10 mouse cellular contexts compared by ENCODE assay signal in the genomic region with DNA sequence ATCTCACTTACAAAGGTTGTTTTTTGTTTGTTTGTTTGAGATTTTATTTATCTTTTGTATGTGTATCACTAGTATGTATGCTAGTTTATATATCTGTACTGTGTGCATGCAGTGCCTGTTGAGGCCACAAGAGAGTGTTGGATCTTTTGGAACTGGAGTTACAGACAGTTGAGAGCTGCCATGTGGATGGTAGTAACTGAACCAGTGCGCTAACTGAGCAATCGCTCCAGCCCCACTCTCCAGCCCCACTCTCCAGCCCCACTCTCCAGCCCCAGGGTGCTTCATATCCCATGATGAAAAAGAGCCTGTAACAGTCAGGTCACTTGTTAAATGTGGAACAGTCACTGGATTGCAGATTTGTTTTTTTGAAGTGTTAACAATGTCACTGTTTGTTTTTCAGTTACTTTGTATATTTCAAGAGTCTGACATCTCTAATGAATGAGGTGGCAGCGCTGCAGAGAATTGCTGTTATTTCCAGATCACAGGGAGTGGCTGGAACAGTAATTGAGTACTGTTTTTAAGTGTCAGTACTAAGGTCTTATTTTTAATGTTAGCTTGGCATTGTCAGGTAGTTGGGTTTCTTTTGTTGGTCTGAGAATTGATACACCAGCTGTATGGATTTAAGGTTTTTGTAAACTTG. TPM values are rescaled to one million over a fixed set of nuclear protein-coding genes. Genes with fewer than 3 reads are reported as not detected.
A peak's percentile ranks its signal among the peaks of the same experiment; 100 is the strongest.
DNase-seq lines count a peak whose midpoint lies in the region; ATAC-seq and TF ChIP-seq lines count a peak whose summit lies in the region.
"Had no signal": no experiment of that assay in that cellular context is flagged by ENCODE, and none has a peak within 500 bp of the region (broad histone marks: within the 10 kb centered on the region; RNA-seq: fewer than 3 reads in every experiment).

No protein-coding gene starts in this region.

- peaks cover 94% of the 10 kb centered on the region for H3K79me2 ChIP-seq in CH12.LX (replicated peaks; ENCODE audit: control insufficient read depth, extremely low read depth, insufficient read depth, poor library complexity, severe bottlenecking)

- no peak; the same call in 1 of the 2 replicates for TF ChIP-seq RAD21 in CH12.LX (IDR thresholded peaks at IDR 0.05; ENCODE audit: low read depth, low read length)

- in situ Hi-C loops in CH12.LX (cut with MboI; ENCODE audit: low pct_ligation_motif_present, low pct_unique_long_range_greater_than_20kb, low sequenced_read_pairs) = no loop called here

- H3K9ac ChIP-seq in hindbrain, embryonic 16.5 days (ENCODE audit: low read depth, low read length) = no peak overlapping the region
- H3K9ac ChIP-seq in CH12.LX (ENCODE audit: insufficient read depth, low read depth) = no peak overlapping the region
- H3K9ac ChIP-seq in lung, postnatal 0 days (replicated peaks; ENCODE audit: low read depth) = no peak overlapping the region
- H3K9ac ChIP-seq: embryonic facial prominence, embryonic 15.5 days had no signal

- no peak overlapping the region for H3K27ac ChIP-seq in hindbrain, embryonic 10.5 days
- no peak overlapping the region for H3K27ac ChIP-seq in hindbrain, embryonic 16.5 days (ENCODE audit: low read depth, low read length)
- no peak overlapping the region for H3K27ac ChIP-seq in CH12.LX (ENCODE audit: insufficient read depth, low read depth)
- H3K27ac ChIP-seq in lung, postnatal 0 days (ENCODE audit: low read length) = peak overlapping the region; percentile 38; the same call in 1 of the 2 replicates

- no peak overlapping the region for H3K4me2 ChIP-seq in hindbrain, embryonic 16.5 days (ENCODE audit: low read length)
- peak overlapping the region; percentile 29; the same call in 1 of the 2 replicates for H3K4me2 ChIP-seq in CH12.LX (ENCODE audit: insufficient read depth, low read depth, poor library complexity, severe bottlenecking)
- 0 out of 2 replicates have a peak overlapping the region, but pooled peaks have one; percentile 51 for H3K4me2 ChIP-seq in lung, postnatal 0 days (replicated peaks; ENCODE audit: low read depth, low read length)

- DNase-seq in hindbrain, embryonic 10.5 days (ENCODE audit: low spot score) = no peak
- DNase-seq in CH12.LX (ENCODE audit: extremely low read depth) = no peak
- peak; percentile 70 for DNase-seq in lung, postnatal 0 days (ENCODE audit: low spot score)
- DNase-seq in ovary, postnatal 10 days (ENCODE audit: low spot score) = no peak
- DNase-seq in cerebellum, postnatal 14 days = no peak
- DNase-seq in heart, adult 9 months (ENCODE audit: low spot score in 2 of 2) = no peak
- DNase-seq: thymus, postnatal 14 days had no signal

- H3K36me3 ChIP-seq in hindbrain, embryonic 10.5 days = peaks cover 13% of the 10 kb centered on the region
- no peaks in the 10 kb centered on the region for H3K36me3 ChIP-seq in hindbrain, embryonic 16.5 days (ENCODE audit: control insufficient read depth, insufficient read depth, low read length)
- H3K36me3 ChIP-seq in CH12.LX (replicated peaks in 1 of 2; ENCODE audit: control insufficient read depth in 1 of 2, insufficient read depth in 1 of 2, low read length in 1 of 2) = peaks cover 0 to 30% of the 10 kb centered on the region in 2 experiments
- H3K36me3 ChIP-seq in lung, postnatal 0 days (ENCODE audit: insufficient read depth, low read length) = no peaks in the 10 kb centered on the region

- H3K4me1 ChIP-seq in hindbrain, embryonic 10.5 days (replicated peaks) = peaks cover 36% of the 10 kb centered on the region
- H3K4me1 ChIP-seq in hindbrain, embryonic 16.5 days (ENCODE audit: control insufficient read depth, insufficient read depth, low read depth, low read length) = peaks cover 24% of the 10 kb centered on the region
- peaks cover 6 to 47% of the 10 kb centered on the region in 2 experiments; a peak in 3 of 4 replicates for H3K4me1 ChIP-seq in CH12.LX (ENCODE audit: control insufficient read depth in 1 of 2, insufficient read depth in 2 of 2)
- H3K4me1 ChIP-seq in lung, postnatal 0 days (ENCODE audit: insufficient read depth, low read depth, low read length) = peaks cover 7% of the 10 kb centered on the region; the same call in 1 of the 2 replicates

- no peaks in the 10 kb centered on the region for H3K9me3 ChIP-seq in hindbrain, embryonic 10.5 days
- no peaks in the 10 kb centered on the region for H3K9me3 ChIP-seq in hindbrain, embryonic 16.5 days (ENCODE audit: control insufficient read depth, low read length)
- H3K9me3 ChIP-seq in CH12.LX (replicated peaks; ENCODE audit: low read length) = no peaks in the 10 kb centered on the region
- H3K9me3 ChIP-seq in lung, postnatal 0 days (ENCODE audit: low read length) = no peaks in the 10 kb centered on the region
- H3K9me3 ChIP-seq: embryonic facial prominence, embryonic 15.5 days had no signal

- H3K4me3 ChIP-seq in hindbrain, embryonic 10.5 days = peak overlapping the region; percentile 14; the same call in 1 of the 2 replicates
- H3K4me3 ChIP-seq in hindbrain, embryonic 16.5 days (ENCODE audit: low read length) = no peak overlapping the region
- no peak overlapping the region for H3K4me3 ChIP-seq in CH12.LX (replicated peaks in 1 of 3; ENCODE audit: low read depth in 2 of 3, low read length in 2 of 3, poor library complexity in 1 of 3)
- H3K4me3 ChIP-seq in lung, postnatal 0 days (ENCODE audit: low read depth, low read length) = no peak overlapping the region

- 86% methylated on average over 3 of the region's 3 CpGs for WGBS in hindbrain, embryonic 10.5 days
- 53% methylated on average over 3 of the region's 3 CpGs for WGBS in hindbrain, embryonic 16.5 days
- 23% methylated on average over 3 of the region's 3 CpGs for WGBS in lung, postnatal 0 days

- no peaks in the 10 kb centered on the region for H3K27me3 ChIP-seq in hindbrain, embryonic 10.5 days (ENCODE audit: insufficient read depth, poor library complexity, severe bottlenecking)
- H3K27me3 ChIP-seq in hindbrain, embryonic 16.5 days (replicated peaks; ENCODE audit: control insufficient read depth, insufficient read depth, low read length) = no peaks in the 10 kb centered on the region
- H3K27me3 ChIP-seq in CH12.LX (replicated peaks) = no peaks in the 10 kb centered on the region
- H3K27me3 ChIP-seq in lung, postnatal 0 days (replicated peaks; ENCODE audit: insufficient read depth, low read length) = no peaks in the 10 kb centered on the region
- H3K27me3 ChIP-seq: embryonic facial prominence, embryonic 15.5 days had no signal

- no peak for TF ChIP-seq POLR2A in CH12.LX (IDR thresholded peaks at IDR 0.05; ENCODE audit: low read depth, low read length)

- no peak for TF ChIP-seq EP300 in CH12.LX (IDR thresholded peaks at IDR 0.05; ENCODE audit: low read length)
- 0 out of 2 replicates have a peak, but pooled peaks have one; percentile 23 for TF ChIP-seq EP300 in lung, postnatal 0 days (IDR thresholded peaks at IDR 0.05)

- dilution Hi-C loops in CH12.LX (cut with MboI; ENCODE audit: extremely low pct_ligation_motif_present, extremely low pct_unique_long_range_greater_than_20kb, low sequenced_read_pairs) = no loop called here

- peak in 1 of 2 experiments; percentile 17; a peak in 2 of 4 replicates for TF ChIP-seq CTCF in CH12.LX (conservative IDR thresholded peaks at IDR 0.05 in 1 of 2, IDR thresholded peaks at IDR 0.05 in 1 of 2; ENCODE audit: low read depth in 2 of 2, low read length in 2 of 2)
- peak; percentile 51 for TF ChIP-seq CTCF in lung, postnatal 0 days (IDR thresholded peaks at IDR 0.05)

- no peak for ATAC-seq in hindbrain, embryonic 16.5 days
- ATAC-seq in common myeloid progenitor, adult 5-6 weeks (replicated peaks; ENCODE audit: low read depth, poor library complexity, severe bottlenecking) = peak; percentile 17; the same call in 1 of the 2 replicates
- ATAC-seq in lung, postnatal 0 days = peak; percentile 51

TF ChIP-seq in CH12.LX, 34 proteins besides CTCF, POLR2A, EP300 and RAD21:
- no peak for TF ChIP-seq SMC3 (IDR thresholded peaks at IDR 0.05; ENCODE audit: low read depth, low read length)
- no peak for TF ChIP-seq ETS1 (conservative IDR thresholded peaks at IDR 0.05; ENCODE audit: low read depth, low read length)
- TF ChIP-seq ZKSCAN1 (IDR thresholded peaks at IDR 0.05; ENCODE audit: borderline replicate concordance, low read depth, low read length) = no peak
- TF ChIP-seq MYC (IDR thresholded peaks at IDR 0.05; ENCODE audit: low read depth, low read length) = no peak
- no peak for TF ChIP-seq ELF1 (IDR thresholded peaks at IDR 0.05; ENCODE audit: low read depth, low read length)
- TF ChIP-seq IRF4 (IDR thresholded peaks at IDR 0.05; ENCODE audit: low read depth, low read length) = no peak
- no peak for TF ChIP-seq RCOR1 (conservative IDR thresholded peaks at IDR 0.05; ENCODE audit: low read depth, low read length)
- TF ChIP-seq NELFE (IDR thresholded peaks at IDR 0.05; ENCODE audit: low read depth, low read length) = no peak
- no peak for TF ChIP-seq HCFC1 (IDR thresholded peaks at IDR 0.05; ENCODE audit: low read depth, low read length)

RNA-seq across cellular contexts. Expression of gene Msl2, which starts 6.3 kb away (rescaled TPM):
- 3.7 and 4.5 TPM in 2 replicates for polyA plus RNA-seq in hindbrain, embryonic 10.5 days (2016; fragmentation: Nextera tagmentation; extraction: Ambion mirVana)
- 2.6 and 2.7 TPM in 2 replicates for polyA plus RNA-seq in hindbrain, embryonic 16.5 days (2015; fragmentation: Nextera tagmentation; extraction: Ambion mirVana)
- total RNA-seq in CH12.LX (2012; rRNA removed) = 15.5 and 18.6 TPM in 2 replicates
- 18.7 and 19.7 TPM in 2 replicates for total RNA-seq in CH12.LX (2014; rRNA removed)
- polyA plus RNA-seq in CH12.LX (2012; ENCODE audit: insufficient read length, low read depth) = 26.1 and 30.8 TPM in 2 replicates
- total RNA-seq in common myeloid progenitor, adult 5-6 weeks (2017) = 55.4 and 75.5 TPM in 2 replicates
- polyA plus RNA-seq in lung, postnatal 0 days (2015; fragmentation: Nextera tagmentation; extraction: Ambion mirVana) = 5.0 and 5.8 TPM in 2 replicates

RNA-seq across cellular contexts. Expression of gene Pccb, which starts 45.5 kb away (rescaled TPM):
- 13.2 and 14.2 TPM in 2 replicates for polyA plus RNA-seq in hindbrain, embryonic 10.5 days (2016; fragmentation: Nextera tagmentation; extraction: Ambion mirVana)
- polyA plus RNA-seq in hindbrain, embryonic 16.5 days (2015; fragmentation: Nextera tagmentation; extraction: Ambion mirVana) = 27.7 and 28.7 TPM in 2 replicates
- 17.3 and 18.7 TPM in 2 replicates for total RNA-seq in CH12.LX (2012; rRNA removed)
- total RNA-seq in CH12.LX (2014; rRNA removed) = 17.7 and 18.4 TPM in 2 replicates
- polyA plus RNA-seq in CH12.LX (2012; ENCODE audit: insufficient read length, low read depth) = 26.3 and 31.6 TPM in 2 replicates
- total RNA-seq in common myeloid progenitor, adult 5-6 weeks (2017) = 13.6 and 17.5 TPM in 2 replicates
- polyA plus RNA-seq in lung, postnatal 0 days (2015; fragmentation: Nextera tagmentation; extraction: Ambion mirVana) = 19.7 and 19.8 TPM in 2 replicates
